Mouse (Mus musculus): ENCODE data around the gene Pdcd4. TPM values are rescaled to one million over a fixed set of nuclear protein-coding genes. Genes with fewer than 3 reads are reported as not detected.

Gene Pdcd4
- polyA plus RNA-seq, 1 experiment from 2014 or later, result 86.9 TPM

GRCm38 (mm10) chr19:53973656-53974055, 81.6 kb downstream of the Pdcd4 start:
- peaks cover 4% of the 10 kb centered on the region; the same call in 1 of the 2 replicates for H3K36me3 ChIP-seq
- H3K4me1 ChIP-seq, result no peaks in the 10 kb centered on the region
- H3K9ac ChIP-seq, result no peak overlapping the region
- no peak overlapping the region for H3K4me3 ChIP-seq (replicated peaks)
- 65% methylated on average over 1 of the region's 1 CpGs for WGBS
- H3K4me2 ChIP-seq, result no peak overlapping the region
- H3K27me3 ChIP-seq (replicated peaks), result no peaks in the 10 kb centered on the region
- H3K27ac ChIP-seq, result no peak overlapping the region
- no peaks in the 10 kb centered on the region for H3K9me3 ChIP-seq
- no peak for ATAC-seq (ENCODE audit: insufficient read depth, low FRiP score, low read depth)

Other genes starting within 250 kb of the Pdcd4 start
- gene Rbm20, start 214.9 kb upstream of the Pdcd4 start, polyA plus RNA-seq (2015; fragmentation: Nextera tagmentation; extraction: Ambion mirVana), result 0.59 and 0.96 TPM in 2 replicates
- 42.8 and 48.4 TPM in 2 replicates for gene Shoc2, start 52.1 kb downstream of the Pdcd4 start, polyA plus RNA-seq (2015; fragmentation: Nextera tagmentation; extraction: Ambion mirVana)
- gene Bbip1, start 52.4 kb downstream of the Pdcd4 start, polyA plus RNA-seq (2015; fragmentation: Nextera tagmentation; extraction: Ambion mirVana), result 75.0 and 81.9 TPM in 2 replicates
- 0.58 and 0.93 TPM in 2 replicates for gene Adra2a, start 151.9 kb downstream of the Pdcd4 start, polyA plus RNA-seq (2015; fragmentation: Nextera tagmentation; extraction: Ambion mirVana)